Comparison of ENCODE assay signal across 8 mouse cellular contexts in genomic region chr1:24679071-24679470, GRCm38 (mm10). TPM values are rescaled to one million over a fixed set of nuclear protein-coding genes. Genes with fewer than 3 reads are reported as not detected.
DNase-seq lines count a peak whose midpoint lies in the region; ATAC-seq and TF ChIP-seq lines count a peak whose summit lies in the region.

No protein-coding gene starts in this region.

- H3K9ac ChIP-seq in hindbrain, embryonic 11.5 days (ENCODE audit: low read depth, low read length): peak overlapping the region; percentile 86
- peak overlapping the region; percentile 85 for H3K9ac ChIP-seq in liver, embryonic 16.5 days (ENCODE audit: low read depth, low read length)

- H3K9me3 ChIP-seq in G1E (replicated peaks): no peaks in the 10 kb centered on the region
- no peaks in the 10 kb centered on the region for H3K9me3 ChIP-seq in hindbrain, embryonic 11.5 days (ENCODE audit: control insufficient read depth, low read length)
- no peaks in the 10 kb centered on the region for H3K9me3 ChIP-seq in liver, embryonic 16.5 days (replicated peaks; ENCODE audit: control insufficient read depth, low read length)

- DNase-seq in gastrocnemius, adult 2 months: no peak
- DNase-seq in gastrocnemius, postnatal 10 days: no peak
- peak; percentile 40 for DNase-seq in G1E (ENCODE audit: low spot score)
- DNase-seq in hindbrain, embryonic 11.5 days (ENCODE audit: low spot score): no peak
- DNase-seq in left cerebral cortex, adult 18-20 months (ENCODE audit: low spot score in 2 of 2): no peak
- DNase-seq in ovary, postnatal 36 days (ENCODE audit: low spot score): no peak

- ATAC-seq in G1E (ENCODE audit: extremely low read depth, insufficient number of reproducible peaks, low FRiP score, poor library complexity, severe bottlenecking): no peak; the same call in 1 of the 2 replicates
- no peak; the same call in 1 of the 2 replicates for ATAC-seq in hindbrain, embryonic 11.5 days (ENCODE audit: low FRiP score)
- peak; percentile 20; the same call in 1 of the 2 replicates for ATAC-seq in liver, embryonic 16.5 days (ENCODE audit: low read depth)

- peak overlapping the region; percentile 94 for H3K27ac ChIP-seq in gastrocnemius, adult 2 months
- peak overlapping the region; percentile 80 for H3K27ac ChIP-seq in hindbrain, embryonic 11.5 days (ENCODE audit: low read depth, low read length)
- H3K27ac ChIP-seq in liver, embryonic 16.5 days (ENCODE audit: low read length): peak overlapping the region; percentile 61
- H3K27ac ChIP-seq in olfactory bulb, adult 2 months (ENCODE audit: insufficient read depth, low read depth, low read length): peak overlapping the region; percentile 74

- no peaks in the 10 kb centered on the region for H3K27me3 ChIP-seq in G1E (ENCODE audit: insufficient read depth, low read length)
- no peaks in the 10 kb centered on the region for H3K27me3 ChIP-seq in hindbrain, embryonic 11.5 days (ENCODE audit: control insufficient read depth, insufficient read depth, low read length)
- H3K27me3 ChIP-seq in liver, embryonic 16.5 days (ENCODE audit: control insufficient read depth, insufficient read depth, low read depth, low read length): no peaks in the 10 kb centered on the region

- H3K4me1 ChIP-seq in G1E (ENCODE audit: insufficient read depth, low read depth, low read length): peaks cover 40% of the 10 kb centered on the region
- H3K4me1 ChIP-seq in hindbrain, embryonic 11.5 days (replicated peaks; ENCODE audit: control insufficient read depth, insufficient read depth, low read length): no peaks in the 10 kb centered on the region
- peaks cover 3% of the 10 kb centered on the region; the same call in 1 of the 2 replicates for H3K4me1 ChIP-seq in liver, embryonic 16.5 days (ENCODE audit: control insufficient read depth, low read depth, low read length)
- H3K4me1 ChIP-seq in olfactory bulb, adult 2 months (ENCODE audit: control insufficient read depth, insufficient read depth, low read length): peaks cover 10% of the 10 kb centered on the region

- peak overlapping the region; percentile 57 for H3K4me2 ChIP-seq in hindbrain, embryonic 11.5 days (replicated peaks; ENCODE audit: low read depth, low read length)
- H3K4me2 ChIP-seq in liver, embryonic 16.5 days (ENCODE audit: low read depth, low read length): peak overlapping the region; percentile 76

- TF ChIP-seq POLR2A in olfactory bulb, adult 2 months (IDR thresholded peaks at IDR 0.05; ENCODE audit: insufficient read depth, low read depth, low read length): no peak

- H3K36me3 ChIP-seq in G1E (replicated peaks): peaks cover 13% of the 10 kb centered on the region
- H3K36me3 ChIP-seq in hindbrain, embryonic 11.5 days (ENCODE audit: control insufficient read depth, insufficient read depth, low read length): no peaks in the 10 kb centered on the region
- no peaks in the 10 kb centered on the region for H3K36me3 ChIP-seq in liver, embryonic 16.5 days (ENCODE audit: control insufficient read depth, insufficient read depth)

- TF ChIP-seq CTCF in gastrocnemius, adult 2 months (IDR thresholded peaks at IDR 0.05): no peak
- no peak for TF ChIP-seq CTCF in G1E (IDR thresholded peaks at IDR 0.05; ENCODE audit: low read depth, low read length)
- no peak for TF ChIP-seq CTCF in olfactory bulb, adult 2 months (IDR thresholded peaks at IDR 0.05; ENCODE audit: insufficient read depth, low read depth, low read length)

- intact Hi-C loops in gastrocnemius, adult 2 months (cut with DNase I): no loop called here

- H3K4me3 ChIP-seq in gastrocnemius, adult 2 months: peak overlapping the region; percentile 88
- H3K4me3 ChIP-seq in G1E (ENCODE audit: low read depth, low read length): peak overlapping the region; percentile 93
- H3K4me3 ChIP-seq in hindbrain, embryonic 11.5 days (ENCODE audit: low read depth, low read length): peak overlapping the region; percentile 80
- H3K4me3 ChIP-seq in liver, embryonic 16.5 days (ENCODE audit: low read depth, low read length): peak overlapping the region; percentile 92
- H3K4me3 ChIP-seq in olfactory bulb, adult 2 months (ENCODE audit: insufficient read depth, low read depth, low read length): peak overlapping the region; percentile 75

- 1% methylated on average over 11 of the region's 13 CpGs for whole genome bisulfite sequencing in hindbrain, embryonic 11.5 days
- 1% methylated on average over 12 of the region's 13 CpGs for WGBS in liver, embryonic 16.5 days (ENCODE audit: insufficient replicate concordance)
- under 1% methylated on average over 13 of the region's 13 CpGs for WGBS in olfactory bulb, adult 2 months

RNA-seq across cellular contexts. Expression of gene Lmbrd1, which starts 0.6 kb away (rescaled TPM):
- total RNA-seq in gastrocnemius, adult 2 months (2021): 10 to 100 TPM; 33.6 to 35.5 TPM
- total RNA-seq in gastrocnemius, postnatal 10 days (2021): 10 to 100 TPM; 30.3 to 30.4 TPM
- total RNA-seq in G1E (2014; fragmentation: Nextera tagmentation): 80.6 and 139 TPM in 2 replicates
- 46.5 and 48.3 TPM in 2 replicates for total RNA-seq in G1E (2017)
- polyA plus RNA-seq in G1E (2012): 5.0 and 5.9 TPM in 2 replicates
- polyA plus RNA-seq in hindbrain, embryonic 11.5 days (2014; fragmentation: Nextera tagmentation; extraction: Ambion mirVana): 33.5 and 34.5 TPM in 2 replicates
- 16.5 and 17.1 TPM in 2 replicates for polyA plus RNA-seq in liver, embryonic 16.5 days (2015; fragmentation: Nextera tagmentation; extraction: Ambion mirVana)
- polyA plus RNA-seq in olfactory bulb, adult 2 months (2012; ENCODE audit: insufficient read depth, insufficient read length, low replicate concordance, missing spikeins): not detected in 2 replicates
- 100 to 1,000 TPM; 143 to 145 TPM for total RNA-seq in left cerebral cortex, adult 18-20 months (2021)
